Mouse (Mus musculus) B cell, adult (primary cell): ENCODE data around the gene Bcl2a1a. TPM values are rescaled to one million over a fixed set of nuclear protein-coding genes. Genes with fewer than 3 reads are reported as not detected.

ENCODE experiments used
- total RNA-seq: library from RNA; stranded (reverse); gene quantifications from 4 replicates; pipeline ENCODE4 v1.2.4, GENCODE M21; 2023; ENCODE audit not compliant: inconsistent age

Bcl2a1a gene
- 29.9 to 41.6 TPM (median 38.2 TPM) in 4 replicates for total RNA-seq

DNA sequence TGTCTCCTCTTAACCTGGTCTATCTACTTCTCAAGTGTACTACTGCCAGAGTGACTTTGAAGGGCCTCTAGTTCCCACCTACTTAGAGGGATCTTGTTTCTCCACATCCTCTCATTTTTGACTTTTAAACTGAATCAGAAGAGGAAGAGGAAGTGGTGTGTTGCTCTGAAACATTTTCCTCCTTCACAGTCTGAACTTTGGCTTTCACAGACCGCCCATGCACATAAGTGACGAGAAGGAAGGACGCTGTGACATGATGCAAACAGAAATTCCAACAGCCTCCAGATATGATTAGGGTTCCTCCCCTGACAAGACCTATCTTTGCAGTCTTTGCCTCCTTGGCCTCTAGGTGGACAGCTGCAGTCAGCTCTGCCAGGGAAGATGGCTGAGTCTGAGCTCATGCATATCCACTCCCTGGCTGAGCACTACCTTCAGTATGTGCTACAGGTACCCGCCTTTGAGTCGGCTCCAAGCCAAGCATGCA lies at the start of gene Bcl2a1a:
Gene Bcl2a1a (plus strand): TSS at position 231 of the 484 bp plus-strand sequence.

Other genes starting within 250 kb of the Bcl2a1a start
- 54.8 to 73.4 TPM (median 61.1 TPM) in 4 replicates for gene Mthfsl, start 236.6 kb upstream of the Bcl2a1a start, total RNA-seq
- gene Bcl2a1d, start 225.0 kb upstream of the Bcl2a1a start, total RNA-seq, result 31.0 to 54.8 TPM (median 41.5 TPM) in 4 replicates
- gene Trim43c, start 117.7 kb upstream of the Bcl2a1a start, total RNA-seq, result not detected in 4 replicates
- gene Trim43b, start 135.9 kb downstream of the Bcl2a1a start, total RNA-seq, result not detected in 4 replicates
- gene Bcl2a1b, start 242.3 kb downstream of the Bcl2a1a start, total RNA-seq, result 61.2 to 89.2 TPM (median 76.9 TPM) in 4 replicates
- gene Gm29094, start 242.5 kb downstream of the Bcl2a1a start, total RNA-seq, result 3.4 to 12.6 TPM (median 9.1 TPM) in 3 of 4 replicates, not detected in the other